In genomic region chr10:126980221-126980932, GRCm38 (mm10) we compare ENCODE assay signal across 7 mouse cellular contexts. TPM values are rescaled to one million over a fixed set of nuclear protein-coding genes. Genes with fewer than 3 reads are reported as not detected.
DNase-seq lines count a peak whose midpoint lies in the region; ATAC-seq lines count a peak whose summit lies in the region.

No protein-coding gene starts in this region.

- no peaks in the 10 kb centered on the region for H3K36me3 ChIP-seq in forebrain, embryonic 15.5 days
- H3K36me3 ChIP-seq in hindbrain, embryonic 14.5 days (replicated peaks; ENCODE audit: control insufficient read depth, insufficient read depth) = no peaks in the 10 kb centered on the region
- H3K36me3 ChIP-seq in midbrain, embryonic 10.5 days = no peaks in the 10 kb centered on the region; the same call in none of the 2 replicates

- DNase-seq in MN1 (ENCODE audit: low spot score) = peak; percentile 71
- peak; percentile 61 for DNase-seq in brain, adult 2 months (ENCODE audit: low read depth, low spot score)
- peak; percentile 48 for DNase-seq in hindbrain, embryonic 14.5 days (ENCODE audit: low spot score)
- peak; percentile 60 to 66 for DNase-seq in layer of hippocampus, postnatal 36 days
- peak; percentile 63 for DNase-seq in midbrain, embryonic 10.5 days (ENCODE audit: low spot score)
- DNase-seq in thymus, postnatal 14 days = peak; percentile 38

- peak overlapping the region; percentile 94 for H3K9ac ChIP-seq in forebrain, embryonic 15.5 days (replicated peaks)
- H3K9ac ChIP-seq in hindbrain, embryonic 14.5 days = peak overlapping the region; percentile 93

- peak overlapping the region; percentile 94 for H3K4me3 ChIP-seq in forebrain, embryonic 15.5 days
- peak overlapping the region; percentile 92 for H3K4me3 ChIP-seq in hindbrain, embryonic 14.5 days (replicated peaks; ENCODE audit: low read length)
- H3K4me3 ChIP-seq in midbrain, embryonic 10.5 days = peak overlapping the region; percentile 99

- H3K27ac ChIP-seq in forebrain, embryonic 15.5 days (replicated peaks) = peak overlapping the region; percentile 100
- peak overlapping the region; percentile 99 for H3K27ac ChIP-seq in hindbrain, embryonic 14.5 days
- peak overlapping the region; percentile 98 for H3K27ac ChIP-seq in midbrain, embryonic 10.5 days (replicated peaks)

- peak; percentile 58 for ATAC-seq in forebrain, embryonic 15.5 days (replicated peaks)
- peak; percentile 9; the same call in 1 of the 2 replicates for ATAC-seq in hindbrain, embryonic 14.5 days (ENCODE audit: low FRiP score)

- no peaks in the 10 kb centered on the region for H3K9me3 ChIP-seq in forebrain, embryonic 15.5 days
- no peaks in the 10 kb centered on the region for H3K9me3 ChIP-seq in hindbrain, embryonic 14.5 days (ENCODE audit: control insufficient read depth, low read length)
- H3K9me3 ChIP-seq in midbrain, embryonic 10.5 days (replicated peaks) = no peaks in the 10 kb centered on the region

- peak overlapping the region; percentile 86 for H3K4me2 ChIP-seq in forebrain, embryonic 15.5 days (replicated peaks)
- peak overlapping the region; percentile 76 for H3K4me2 ChIP-seq in hindbrain, embryonic 14.5 days (replicated peaks)

- 3% methylated on average over 16 of the region's 16 CpGs for WGBS in forebrain, embryonic 15.5 days
- 2% methylated on average over 16 of the region's 16 CpGs for WGBS in hindbrain, embryonic 14.5 days
- WGBS in midbrain, embryonic 10.5 days = under 1% methylated on average over 16 of the region's 16 CpGs

- peaks cover 60% of the 10 kb centered on the region for H3K4me1 ChIP-seq in forebrain, embryonic 15.5 days
- peaks cover 49% of the 10 kb centered on the region for H3K4me1 ChIP-seq in hindbrain, embryonic 14.5 days (replicated peaks; ENCODE audit: control insufficient read depth, insufficient read depth, low read length)
- peaks cover 75% of the 10 kb centered on the region for H3K4me1 ChIP-seq in midbrain, embryonic 10.5 days

- H3K27me3 ChIP-seq in forebrain, embryonic 15.5 days = no peaks in the 10 kb centered on the region
- no peaks in the 10 kb centered on the region for H3K27me3 ChIP-seq in hindbrain, embryonic 14.5 days (ENCODE audit: control insufficient read depth, insufficient read depth, low read length)
- peaks cover 13% of the 10 kb centered on the region for H3K27me3 ChIP-seq in midbrain, embryonic 10.5 days (ENCODE audit: low read depth, poor library complexity, severe bottlenecking)

RNA-seq across cellular contexts. Expression of gene Ctdsp2, which starts 1.9 kb away (rescaled TPM):
- polyA plus RNA-seq in forebrain, embryonic 15.5 days (2015; fragmentation: Nextera tagmentation; extraction: Ambion mirVana) = 26.0 and 26.9 TPM in 2 replicates
- polyA plus RNA-seq in hindbrain, embryonic 14.5 days (2014; fragmentation: Nextera tagmentation; extraction: Ambion mirVana) = 22.9 and 25.0 TPM in 2 replicates
- total RNA-seq in layer of hippocampus, postnatal 36 days (2021) = 100 to 1,000 TPM; 103 to 114 TPM
- polyA plus RNA-seq in midbrain, embryonic 10.5 days (2016; fragmentation: Nextera tagmentation; extraction: Ambion mirVana) = 36.8 and 39.3 TPM in 2 replicates

RNA-seq across cellular contexts. Expression of gene Avil, which starts 20.1 kb away (rescaled TPM):
- polyA plus RNA-seq in forebrain, embryonic 15.5 days (2015; fragmentation: Nextera tagmentation; extraction: Ambion mirVana) = 0.26 and 0.45 TPM in 2 replicates
- polyA plus RNA-seq in hindbrain, embryonic 14.5 days (2014; fragmentation: Nextera tagmentation; extraction: Ambion mirVana) = 0.60 and 2.5 TPM in 2 replicates
- under 1 TPM; 0.35 to 0.40 TPM for total RNA-seq in layer of hippocampus, postnatal 36 days (2021)
- 0.36 and 2.2 TPM in 2 replicates for polyA plus RNA-seq in midbrain, embryonic 10.5 days (2016; fragmentation: Nextera tagmentation; extraction: Ambion mirVana)

RNA-seq across cellular contexts. Expression of gene Tsfm, which starts 50.3 kb away (rescaled TPM):
- polyA plus RNA-seq in forebrain, embryonic 15.5 days (2015; fragmentation: Nextera tagmentation; extraction: Ambion mirVana) = 67.3 and 70.6 TPM in 2 replicates
- 59.1 and 65.0 TPM in 2 replicates for polyA plus RNA-seq in hindbrain, embryonic 14.5 days (2014; fragmentation: Nextera tagmentation; extraction: Ambion mirVana)
- total RNA-seq in layer of hippocampus, postnatal 36 days (2021) = 10 to 100 TPM; 25.8 to 28.0 TPM
- polyA plus RNA-seq in midbrain, embryonic 10.5 days (2016; fragmentation: Nextera tagmentation; extraction: Ambion mirVana) = 101 and 107 TPM in 2 replicates

Comparison
In these comparisons a context has a peak if more than half of its experiments do, and no peak if none do; other contexts are left out.
1. Peak in every context shown above with its lines: DNase-seq, ATAC-seq, H3K4me3 ChIP-seq and H3K27ac ChIP-seq.